Mouse (Mus musculus): ENCODE results near the gene Bpifb2.

The Bpifb2 gene

GRCm38 (mm10) chr2:153931125-153931524 is 56.3 kb downstream of the Bpifb2 start:
- no peak for DNase-seq (ENCODE audit: low spot score in 2 of 2)

- no peak for DNase-seq (ENCODE audit: low spot score in 2 of 2)
Observed at GRCm38 (mm10) chr2:153933311-153933710, 58.5 kb downstream of the Bpifb2 start.

GRCm38 (mm10) chr2:153935348-153935747 is 60.5 kb downstream of the Bpifb2 start:
- no peak for DNase-seq (ENCODE audit: low spot score in 2 of 2)

- DNase-seq (ENCODE audit: low spot score in 2 of 2) = no peak
Observed at GRCm38 (mm10) chr2:153937843-153938242, 63.0 kb downstream of the Bpifb2 start, which contains the start of gene Bpifb4. TSS of gene Bpifb4 (plus strand) at chr2:153938212.

- peak; percentile 40 to 61 for DNase-seq (ENCODE audit: low spot score in 2 of 2)
Observed at GRCm38 (mm10) chr2:153943537-153943936, 68.7 kb downstream of the Bpifb2 start.

- no peak for DNase-seq (ENCODE audit: low spot score in 2 of 2)
Observed at GRCm38 (mm10) chr2:153944567-153944966, 69.7 kb downstream of the Bpifb2 start.
